Mouse (Mus musculus) hindbrain, embryonic 14.5 days (tissue): ENCODE measurements around the gene Zbtb24. TPM values are rescaled to one million over a fixed set of nuclear protein-coding genes. Genes with fewer than 3 reads are reported as not detected.

Source experiments
- ATAC-seq: fragments of 200-750 bp; cut with Nextera tagmentation; 2 replicates; pipeline ENCODE4 v1.8.0; 2017; ENCODE audit warnings: moderate number of reproducible peaks, mild to moderate bottlenecking, moderate TSS enrichment, moderate library complexity; ENCODE audit not compliant: low FRiP score
- DNase-seq: peaks from one replicate; pipeline ENCODE4 v3.0.0-alpha.2; 2015; ENCODE audit warnings: low spot score
- H3K27ac ChIP-seq: fragments of 300-500 bp; sonication (generic); 2 replicates; pipeline ENCODE4 v1.5.1; 2014; ENCODE audit warnings: mild to moderate bottlenecking, moderate library complexity
- H3K27me3 ChIP-seq: fragments of 300-500 bp; sonication (generic); 2 replicates; pipeline ENCODE4 v1.6.1; 2014; ENCODE audit warnings: mild to moderate bottlenecking, low read length, mixed read lengths; ENCODE audit not compliant: control insufficient read depth, insufficient read depth
- H3K36me3 ChIP-seq: fragments of 300-500 bp; sonication (generic); replicated peaks from 2 replicates; pipeline ENCODE4 v1.6.1; 2014; ENCODE audit not compliant: control insufficient read depth, insufficient read depth
- H3K4me1 ChIP-seq: fragments of 300-500 bp; sonication (generic); replicated peaks from 2 replicates; pipeline ENCODE4 v1.6.1; 2014; ENCODE audit warnings: antibody characterized with exemption, low read length, mixed read lengths; ENCODE audit not compliant: control insufficient read depth, insufficient read depth
- H3K4me2 ChIP-seq: fragments of 300-500 bp; sonication (generic); replicated peaks from 2 replicates; pipeline ENCODE4 v1.6.1; 2014; ENCODE audit warnings: mild to moderate bottlenecking, moderate library complexity
- H3K4me3 ChIP-seq: fragments of 300-500 bp; sonication (generic); replicated peaks from 2 replicates; pipeline ENCODE4 v1.5.1; 2014; ENCODE audit warnings: mild to moderate bottlenecking, low read length
- H3K9ac ChIP-seq: fragments of 300-500 bp; sonication (generic); 2 replicates; pipeline ENCODE4 v1.6.1; 2014
- H3K9me3 ChIP-seq: fragments of 300-500 bp; sonication (generic); 2 replicates; pipeline ENCODE4 v1.6.1; 2016; ENCODE audit warnings: low read length; ENCODE audit not compliant: control insufficient read depth
- WGBS: fragments of 180-500 bp; shearing (Covaris S2); extraction: QIAGEN DNeasy Blood & Tissue Kit; methylation state at CpG from one replicate; pipeline ENCODE4 v1.1.7; 2014; 5-methylcytosine and 5-hydroxymethylcytosine counted together
- polyA plus RNA-seq: library from polyadenylated mRNA; unstranded; fragments of >200 nt; fragmentation: Nextera tagmentation; extraction: Ambion mirVana; gene quantifications from 2 replicates; pipeline ENCODE4 v1.2.1, GENCODE M21; 2014

The Zbtb24 gene
- polyA plus RNA-seq, 1 experiment from 2014 or later = 19.1 TPM

- DNase-seq = no peak
- Histone ChIP-seq H3K4me3 (no peak overlapping the region), H3K4me2 (no peak overlapping the region), H3K4me1 (no peaks in the 10 kb centered on the region; the same call in 1 of the 2 replicates), H3K27ac (no peak overlapping the region), H3K9me3 (no peaks in the 10 kb centered on the region), H3K9ac (no peak overlapping the region), H3K27me3 (no peaks in the 10 kb centered on the region), H3K36me3 (peaks cover 61% of the 10 kb centered on the region)
- ATAC-seq = no peak
- WGBS = 91% methylated on average over 4 of the region's 4 CpGs
Observed at GRCm38 (mm10) chr10:41459990-41460389, 9.8 kb downstream of the Zbtb24 start.

- ATAC-seq (no peak), DNase-seq (no peak)
- H3K9me3 ChIP-seq = no peaks in the 10 kb centered on the region
- H3K9ac ChIP-seq = no peak overlapping the region
- H3K36me3 ChIP-seq = peaks cover 59% of the 10 kb centered on the region
- no peak overlapping the region for H3K4me2 ChIP-seq
- no peaks in the 10 kb centered on the region for H3K27me3 ChIP-seq
- no peak overlapping the region for H3K4me3 ChIP-seq
- no peaks in the 10 kb centered on the region; the same call in 1 of the 2 replicates for H3K4me1 ChIP-seq
- WGBS = 39% methylated on average over 2 of the region's 2 CpGs
- no peak overlapping the region for H3K27ac ChIP-seq
Observed at GRCm38 (mm10) chr10:41460501-41460900, 10.3 kb downstream of the Zbtb24 start.

DNA sequence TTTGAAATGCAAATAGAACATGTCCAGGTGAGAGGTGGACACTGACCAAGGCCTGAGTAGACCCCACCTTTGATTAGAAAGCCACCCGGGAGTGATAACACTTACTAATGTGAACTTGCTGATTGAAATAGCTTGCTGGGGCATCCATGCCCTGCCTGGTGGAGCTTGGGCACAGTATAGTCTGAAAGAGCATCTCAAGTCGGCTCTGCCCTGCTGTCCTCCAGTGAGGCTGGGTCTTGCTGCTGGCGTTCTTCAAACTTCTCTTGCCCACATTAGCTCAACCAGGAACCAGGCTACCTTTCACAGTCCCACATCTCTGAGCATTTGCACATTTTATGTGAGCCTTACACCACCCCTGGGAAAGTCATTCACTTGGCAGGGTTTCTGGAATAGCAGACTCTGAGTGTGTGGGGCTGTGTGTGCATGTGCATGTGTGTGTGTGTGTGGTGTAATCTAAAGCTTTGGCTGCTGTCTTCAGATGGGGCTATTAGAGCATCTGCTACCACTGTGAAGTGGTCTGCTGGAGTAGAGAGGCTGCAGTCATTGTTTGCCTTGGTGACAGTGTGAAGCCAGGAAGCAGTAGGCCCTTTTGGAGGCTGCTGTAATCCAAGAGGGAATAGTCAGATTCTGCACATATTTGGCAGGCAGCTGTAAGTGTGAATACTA is 11.0 kb downstream of the Zbtb24 start:
- DNase-seq (no peak), ATAC-seq (no peak)
- Histone ChIP-seq H3K9me3 (no peaks in the 10 kb centered on the region), H3K27ac (no peak overlapping the region), H3K9ac (no peak overlapping the region), H3K27me3 (no peaks in the 10 kb centered on the region), H3K4me3 (no peak overlapping the region), H3K4me1 (no peaks in the 10 kb centered on the region; the same call in 1 of the 2 replicates), H3K4me2 (no peak overlapping the region), H3K36me3 (peaks cover 59% of the 10 kb centered on the region)
- 87% methylated on average over 3 of the region's 3 CpGs for WGBS

- WGBS = 31% methylated on average over 15 of the region's 15 CpGs
- DNase-seq = no peak
Observed at GRCm38 (mm10) chr10:41464401-41464955, 14.3 kb downstream of the Zbtb24 start.

DNA sequence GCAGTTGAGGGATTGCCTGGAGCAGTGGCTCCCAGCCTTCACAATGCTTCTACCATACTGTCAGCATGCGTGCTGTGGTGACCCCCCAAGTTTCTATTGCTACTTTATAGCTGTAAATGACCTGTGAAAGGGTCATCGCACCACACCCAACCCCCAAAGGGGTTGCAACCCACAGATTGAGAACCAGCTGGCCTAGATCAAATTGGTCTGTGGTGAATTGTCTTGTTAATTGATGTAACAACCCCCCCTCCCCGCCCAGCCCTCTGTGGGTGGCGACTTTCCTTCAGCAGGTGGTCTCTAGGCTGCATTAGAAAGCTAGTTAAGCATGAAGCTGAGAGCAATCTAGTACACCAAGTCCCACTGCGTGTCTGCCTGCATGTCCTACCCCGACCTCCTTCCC is 17.1 kb downstream of the Zbtb24 start:
- Histone ChIP-seq H3K27me3 (no peaks in the 10 kb centered on the region), H3K36me3 (peaks cover 32% of the 10 kb centered on the region), H3K27ac (no peak overlapping the region), H3K9me3 (no peaks in the 10 kb centered on the region), H3K4me2 (no peak overlapping the region), H3K4me3 (no peak overlapping the region), H3K9ac (no peak overlapping the region), H3K4me1 (no peaks in the 10 kb centered on the region)
- ATAC-seq (no peak), DNase-seq (no peak)
- 23% methylated on average over 6 of the region's 6 CpGs for WGBS

More at GRCm38 (mm10) chr10:41464401-41464955, 14.3 kb downstream of the Zbtb24 start:
- Histone ChIP-seq H3K27ac (no peak overlapping the region), H3K36me3 (peaks cover 38% of the 10 kb centered on the region), H3K9me3 (no peaks in the 10 kb centered on the region), H3K9ac (no peak overlapping the region), H3K4me2 (no peak overlapping the region), H3K4me3 (no peak overlapping the region), H3K4me1 (no peaks in the 10 kb centered on the region; the same call in 1 of the 2 replicates), H3K27me3 (no peaks in the 10 kb centered on the region)
- peak; percentile 27; the same call in 1 of the 2 replicates for ATAC-seq

DNA sequence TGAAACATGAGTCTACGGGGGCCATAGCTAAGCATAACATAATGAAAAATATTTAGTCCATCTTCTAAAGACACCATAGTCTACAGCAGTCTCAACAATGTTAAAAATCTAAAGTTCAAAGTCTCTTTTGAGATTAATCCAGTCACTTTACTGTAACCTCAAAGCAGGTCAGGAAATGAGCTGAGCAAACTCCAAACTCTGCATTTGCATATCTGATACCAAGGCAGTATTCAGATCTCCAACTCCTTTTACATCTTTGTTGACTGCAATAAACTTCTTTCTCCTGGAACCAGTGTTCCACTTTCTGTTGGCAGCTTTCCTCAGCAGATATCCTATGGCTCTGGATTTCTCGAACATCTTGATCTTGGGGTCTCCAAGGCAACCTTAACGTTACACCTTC is 20.5 kb downstream of the Zbtb24 start:
- Histone ChIP-seq H3K4me3 (no peak overlapping the region), H3K27me3 (no peaks in the 10 kb centered on the region), H3K9me3 (no peaks in the 10 kb centered on the region), H3K36me3 (peaks cover 13% of the 10 kb centered on the region), H3K27ac (no peak overlapping the region), H3K4me2 (no peak overlapping the region), H3K4me1 (0 out of 2 replicates have a peak, but pooled peaks cover under 1% of the 10 kb centered on the region), H3K9ac (no peak overlapping the region)
- no peak for ATAC-seq
- no peak for DNase-seq
- 88% methylated on average over 3 of the region's 3 CpGs for WGBS

DNA sequence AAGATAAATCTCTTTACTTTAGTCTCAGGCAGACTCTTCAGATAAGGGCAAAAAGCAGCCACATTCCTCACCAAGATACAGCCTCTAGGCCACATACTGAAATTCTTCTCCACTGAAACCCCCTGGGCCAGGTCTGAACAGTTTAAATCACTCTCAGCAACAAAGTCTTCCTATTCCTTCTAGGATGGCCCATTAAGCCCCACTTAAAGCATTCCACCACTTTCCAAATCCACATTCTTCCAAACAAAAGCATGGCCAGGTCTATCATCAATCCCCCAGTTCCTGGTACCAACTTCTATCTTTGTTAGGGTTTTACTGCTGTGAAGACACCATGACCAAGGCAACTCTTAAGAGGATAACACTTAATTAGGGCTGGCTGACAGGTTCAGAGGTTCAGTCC is 22.4 kb downstream of the Zbtb24 start:
- ATAC-seq (no peak), DNase-seq (no peak)
- no peaks in the 10 kb centered on the region for H3K36me3 ChIP-seq
- no peak overlapping the region for H3K27ac ChIP-seq
- H3K4me1 ChIP-seq = peaks cover 13% of the 10 kb centered on the region; the same call in 1 of the 2 replicates
- H3K9me3 ChIP-seq = no peaks in the 10 kb centered on the region
- no peak overlapping the region for H3K9ac ChIP-seq
- H3K4me3 ChIP-seq = no peak overlapping the region
- H3K4me2 ChIP-seq = no peak overlapping the region
- H3K27me3 ChIP-seq = no peaks in the 10 kb centered on the region

DNA sequence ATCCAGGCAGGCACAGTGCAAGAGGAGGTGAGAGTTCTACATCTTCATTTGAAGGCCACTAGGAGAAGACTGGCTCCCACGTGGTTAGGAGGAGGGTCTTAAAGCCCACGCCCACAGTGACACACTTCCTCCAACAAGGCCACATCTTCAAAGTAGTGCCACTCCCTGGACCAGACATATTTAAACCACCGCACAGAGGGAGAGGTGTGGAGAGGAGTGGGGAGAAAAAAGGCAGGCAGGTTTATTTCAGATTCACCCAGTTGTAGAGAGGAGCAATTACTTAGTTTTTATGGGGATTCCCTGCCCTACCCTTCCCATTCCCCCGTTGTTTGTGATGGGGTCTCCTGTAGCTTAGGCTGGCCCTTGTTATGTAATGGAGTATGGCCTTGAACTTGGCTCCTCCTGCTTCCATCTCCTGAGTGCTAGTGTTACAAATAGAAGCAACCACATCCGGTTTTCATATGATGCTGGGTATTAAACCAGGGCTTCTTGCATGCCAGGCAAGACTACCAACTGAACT is 22.8 kb downstream of the Zbtb24 start:
- no peaks in the 10 kb centered on the region for H3K36me3 ChIP-seq
- no peak for ATAC-seq

DNA sequence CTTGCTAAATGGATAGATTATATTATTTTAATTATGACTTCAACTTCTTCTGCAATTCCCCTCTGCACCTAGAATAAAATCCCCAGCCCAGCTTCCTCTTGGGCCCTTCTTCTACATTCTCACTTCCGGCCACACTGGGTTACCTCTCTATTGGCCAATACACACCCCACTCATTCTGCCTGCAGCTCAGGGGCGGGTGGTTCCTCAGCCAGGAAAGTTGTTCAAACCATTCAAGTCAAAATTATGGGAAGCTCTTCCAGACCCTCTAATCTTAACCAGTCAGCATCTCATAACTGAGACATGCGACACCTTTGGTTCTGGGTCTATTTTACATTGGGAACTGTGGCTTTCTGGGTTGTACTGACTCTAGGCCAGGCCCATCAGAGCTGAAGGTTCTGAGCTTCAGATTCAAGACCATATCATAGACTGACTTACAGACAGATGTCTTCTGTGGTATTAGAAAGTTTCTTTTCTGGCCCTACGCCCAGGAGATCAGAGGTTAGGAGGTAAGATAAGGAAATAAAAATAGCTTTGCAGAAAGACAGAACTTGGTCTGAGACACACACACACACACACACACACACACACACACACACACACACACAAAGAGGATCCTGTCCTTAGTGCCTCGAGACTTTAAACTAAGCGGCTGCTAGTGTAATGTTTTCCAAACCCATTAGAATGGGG is 23.7 kb downstream of the Zbtb24 start:
- H3K4me2 ChIP-seq = no peak overlapping the region
- H3K27me3 ChIP-seq = no peaks in the 10 kb centered on the region
- H3K36me3 ChIP-seq = no peaks in the 10 kb centered on the region
- H3K27ac ChIP-seq = no peak overlapping the region
- peaks cover 13% of the 10 kb centered on the region; the same call in 1 of the 2 replicates for H3K4me1 ChIP-seq
- no peak overlapping the region for H3K4me3 ChIP-seq
- WGBS = 89% methylated on average over 6 of the region's 6 CpGs
- H3K9me3 ChIP-seq = no peaks in the 10 kb centered on the region
- ATAC-seq = no peak
- H3K9ac ChIP-seq = no peak overlapping the region
- DNase-seq = no peak

More for the DNA sequence above, 22.8 kb downstream of the Zbtb24 start:
- Histone ChIP-seq H3K27ac (no peak overlapping the region), H3K4me3 (no peak overlapping the region), H3K9ac (no peak overlapping the region), H3K4me1 (peaks cover 13% of the 10 kb centered on the region; the same call in 1 of the 2 replicates), H3K27me3 (no peaks in the 10 kb centered on the region), H3K9me3 (no peaks in the 10 kb centered on the region), H3K4me2 (no peak overlapping the region)
- DNase-seq = no peak
- WGBS = 74% methylated on average over 5 of the region's 5 CpGs
